In the genomic region with DNA sequence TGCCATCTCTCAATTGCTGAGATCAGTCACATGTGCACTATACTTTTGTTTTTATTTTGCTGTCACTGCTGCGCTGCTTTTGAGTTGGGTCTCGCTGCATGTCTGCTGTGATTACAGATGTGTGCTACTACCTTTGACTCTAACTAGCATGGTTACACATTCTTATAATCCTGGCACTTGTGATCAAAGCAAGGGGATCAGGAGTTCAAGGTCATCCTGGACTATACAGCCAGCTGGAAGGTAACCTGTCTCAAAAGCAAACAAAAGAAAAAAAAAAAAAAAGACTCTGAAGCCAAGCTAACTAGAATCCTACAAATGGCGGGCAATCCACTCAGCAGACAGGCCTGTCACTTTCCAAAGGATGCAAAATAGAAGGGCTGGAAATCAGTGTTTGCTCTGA, we compare ENCODE assay signal across 30 mouse cellular contexts. TPM values are rescaled to one million over a fixed set of nuclear protein-coding genes. Genes with fewer than 3 reads are reported as not detected.
"Had no signal": no experiment of that assay in that cellular context is flagged by ENCODE, and none has a peak within 500 bp of the region (broad histone marks: within the 10 kb centered on the region; RNA-seq: fewer than 3 reads in every experiment).

No protein-coding gene starts in this region.

- DNase-seq: left cerebral cortex, postnatal 4 days; liver, embryonic 13.5 days; liver, postnatal 0 days; lung, adult 18-20 months; lung, adult 2 months; lung, embryonic 14.5 days; lung, postnatal 10 days; lung, postnatal 14 days; lung, postnatal 36 days; lung, postnatal 4 days; midbrain, embryonic 14.5 days had no signal

- H3K27ac ChIP-seq: limb, embryonic 10.5 days; limb, embryonic 12.5 days; limb, embryonic 13.5 days; limb, embryonic 15.5 days; liver, embryonic 12.5 days; liver, embryonic 13.5 days; liver, embryonic 14.5 days; liver, embryonic 15.5 days; lung, embryonic 15.5 days; macrophage; midbrain, embryonic 10.5 days; midbrain, embryonic 12.5 days; midbrain, embryonic 13.5 days; midbrain, embryonic 15.5 days; neural tube, embryonic 12.5 days had no signal

- H3K4me3 ChIP-seq: limb, embryonic 10.5 days; limb, embryonic 12.5 days; limb, embryonic 13.5 days; limb, embryonic 15.5 days; liver, embryonic 12.5 days; liver, embryonic 13.5 days; liver, embryonic 15.5 days; lung, embryonic 15.5 days; megakaryocyte, embryonic 14.5 days; midbrain, embryonic 10.5 days; midbrain, embryonic 12.5 days; midbrain, embryonic 13.5 days; midbrain, embryonic 15.5 days; myocyte; neural tube, embryonic 12.5 days had no signal

- H3K9ac ChIP-seq: limb, embryonic 12.5 days; limb, embryonic 13.5 days; limb, embryonic 15.5 days; liver, embryonic 12.5 days; liver, embryonic 13.5 days; liver, embryonic 14.5 days; liver, embryonic 15.5 days; liver, postnatal 0 days; lung, embryonic 14.5 days; lung, embryonic 15.5 days; midbrain, embryonic 12.5 days; midbrain, embryonic 13.5 days; midbrain, embryonic 15.5 days; neural tube, embryonic 12.5 days had no signal

- H3K9me3 ChIP-seq: limb, embryonic 10.5 days; limb, embryonic 12.5 days; limb, embryonic 13.5 days; limb, embryonic 15.5 days; liver, embryonic 12.5 days; liver, embryonic 13.5 days; liver, embryonic 15.5 days; lung, embryonic 15.5 days; megakaryocyte, embryonic 14.5 days; midbrain, embryonic 12.5 days; midbrain, embryonic 13.5 days; midbrain, embryonic 15.5 days; neural tube, embryonic 12.5 days had no signal

- H3K27me3 ChIP-seq: limb, embryonic 12.5 days; limb, embryonic 13.5 days; limb, embryonic 15.5 days; liver, embryonic 12.5 days; liver, embryonic 13.5 days; liver, embryonic 15.5 days; lung, embryonic 15.5 days; megakaryocyte, embryonic 14.5 days; midbrain, embryonic 12.5 days; midbrain, embryonic 13.5 days; midbrain, embryonic 15.5 days; neural tube, embryonic 12.5 days had no signal

RNA-seq across cellular contexts. Expression of a gene that starts 29.5 kb away (rescaled TPM):
- total RNA-seq: megakaryocyte progenitor cell, adult 5-6 weeks; megakaryocyte-erythroid progenitor cell, adult 5-6 weeks; monocyte, adult 5-6 weeks had no signal
- polyA plus RNA-seq: macrophage had no signal
